Mouse (Mus musculus) hindbrain, embryonic 16.5 days (tissue): ENCODE results near the gene Zfp428. TPM values are rescaled to one million over a fixed set of nuclear protein-coding genes. Genes with fewer than 3 reads are reported as not detected.
A peak's percentile ranks its signal among the peaks of the same experiment; 100 is the strongest.

Experiments
- ATAC-seq: fragments of 200-750 bp; cut with Nextera tagmentation; 2 replicates; pipeline ENCODE4 v1.8.0; 2017; ENCODE audit warnings: moderate TSS enrichment, moderate library complexity
- H3K27ac ChIP-seq: fragments of 300-500 bp; sonication (generic); 2 replicates; pipeline ENCODE4 v1.5.1; 2014; ENCODE audit warnings: low read depth, mild to moderate bottlenecking, control low read depth, low read length, moderate library complexity
- H3K27me3 ChIP-seq: fragments of 300-500 bp; sonication (generic); replicated peaks from 2 replicates; pipeline ENCODE4 v1.6.1; 2014; ENCODE audit warnings: low read length; ENCODE audit not compliant: control insufficient read depth, insufficient read depth
- H3K36me3 ChIP-seq: fragments of 300-500 bp; sonication (generic); 2 replicates; pipeline ENCODE4 v1.6.1; 2014; ENCODE audit warnings: mild to moderate bottlenecking, low read length, moderate library complexity, mixed read lengths; ENCODE audit not compliant: control insufficient read depth, insufficient read depth
- H3K4me1 ChIP-seq: fragments of 300-500 bp; sonication (generic); 2 replicates; pipeline ENCODE4 v1.6.1; 2014; ENCODE audit warnings: low read depth, low read length; ENCODE audit not compliant: control insufficient read depth, insufficient read depth
- H3K4me2 ChIP-seq: fragments of 300-500 bp; sonication (generic); 2 replicates; pipeline ENCODE4 v1.6.1; 2014; ENCODE audit warnings: mild to moderate bottlenecking, low read length, control low read depth, moderate library complexity
- H3K4me3 ChIP-seq: fragments of 300-500 bp; sonication (generic); 2 replicates; pipeline ENCODE4 v1.5.1; 2014; ENCODE audit warnings: mild to moderate bottlenecking, low read length, control low read depth, moderate library complexity
- H3K9ac ChIP-seq: fragments of 300-500 bp; sonication (generic); 2 replicates; pipeline ENCODE4 v1.6.1; 2014; ENCODE audit warnings: low read depth, mild to moderate bottlenecking, control low read depth, low read length, moderate library complexity
- H3K9me3 ChIP-seq: fragments of 300-500 bp; sonication (generic); 2 replicates; pipeline ENCODE4 v1.6.1; 2014; ENCODE audit warnings: mild to moderate bottlenecking, low read length, moderate library complexity; ENCODE audit not compliant: control insufficient read depth
- WGBS: fragments of 180-500 bp; shearing (Covaris S2); extraction: QIAGEN DNeasy Blood & Tissue Kit; methylation state at CpG from one replicate; pipeline ENCODE4 v1.1.7; 2014; 5-methylcytosine and 5-hydroxymethylcytosine counted together
- polyA plus RNA-seq: library from polyadenylated mRNA; unstranded; fragments of >200 nt; fragmentation: Nextera tagmentation; extraction: Ambion mirVana; gene quantifications from 2 replicates; pipeline ENCODE4 v1.2.1, GENCODE M21; 2015

Gene Zfp428
- polyA plus RNA-seq, 1 experiment from 2014 or later = 272 TPM

GRCm38 (mm10) chr7:24524978-24525377, 18.2 kb downstream of the Zfp428 start:
- Histone ChIP-seq H3K4me3 (no peak overlapping the region), H3K4me2 (no peak overlapping the region), H3K36me3 (no peaks in the 10 kb centered on the region), H3K4me1 (peaks cover 7% of the 10 kb centered on the region), H3K27me3 (no peaks in the 10 kb centered on the region), H3K9ac (no peak overlapping the region), H3K9me3 (no peaks in the 10 kb centered on the region), H3K27ac (no peak overlapping the region)
- 83% methylated on average over 6 of the region's 6 CpGs for WGBS
- ATAC-seq = no peak

DNA sequence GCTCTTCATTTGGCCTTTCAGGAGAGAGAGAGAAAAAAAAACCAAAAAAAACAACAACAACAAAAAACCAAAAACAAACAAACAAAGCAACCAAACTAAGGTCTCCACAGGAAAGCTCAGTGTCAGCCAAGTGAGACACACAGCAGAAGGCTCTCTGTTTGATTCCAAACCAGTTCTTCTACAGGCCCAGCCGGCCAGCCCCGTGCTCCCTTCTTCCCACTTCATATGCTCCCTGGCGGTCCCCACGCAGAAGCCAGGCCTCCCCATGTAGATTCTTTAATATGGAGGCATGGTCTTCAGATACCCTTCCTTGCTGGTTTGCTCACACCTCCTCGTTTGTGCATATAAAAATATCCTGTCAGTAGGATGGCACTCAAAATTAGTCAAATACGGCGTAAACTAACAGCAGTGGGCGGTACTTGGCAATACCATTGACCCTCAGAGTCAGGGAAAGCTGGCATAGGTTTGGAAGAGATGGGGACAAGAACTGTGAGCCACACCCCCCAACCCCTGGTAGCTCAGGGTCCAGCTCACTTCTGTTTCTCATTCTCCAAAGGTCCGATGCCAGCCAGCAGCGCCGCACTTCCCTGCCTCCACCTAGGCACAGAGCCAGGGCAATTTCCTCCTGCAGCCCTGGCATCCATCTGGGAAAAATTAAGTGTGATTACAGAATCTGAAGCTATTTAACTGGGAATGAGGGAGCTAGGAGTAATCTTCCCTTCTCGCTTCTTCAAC, 19.0 kb downstream of the Zfp428 start:
- 78% methylated on average over 12 of the region's 12 CpGs for WGBS
- H3K9ac ChIP-seq = no peak overlapping the region

GRCm38 (mm10) chr7:24528861-24529260, 22.1 kb downstream of the Zfp428 start:
- no peak overlapping the region for H3K9ac ChIP-seq
- H3K4me2 ChIP-seq = no peak overlapping the region
- ATAC-seq = no peak
- peaks cover 13% of the 10 kb centered on the region for H3K36me3 ChIP-seq
- no peak overlapping the region for H3K27ac ChIP-seq
- no peaks in the 10 kb centered on the region for H3K27me3 ChIP-seq
- H3K4me1 ChIP-seq = peaks cover 26% of the 10 kb centered on the region
- no peaks in the 10 kb centered on the region for H3K9me3 ChIP-seq
- 94% methylated on average over 11 of the region's 11 CpGs for WGBS
- no peak overlapping the region for H3K4me3 ChIP-seq

More for the DNA sequence above, 19.0 kb downstream of the Zfp428 start:
- Histone ChIP-seq H3K4me3 (no peak overlapping the region), H3K27ac (no peak overlapping the region), H3K36me3 (no peaks in the 10 kb centered on the region), H3K27me3 (no peaks in the 10 kb centered on the region), H3K4me1 (peaks cover 7% of the 10 kb centered on the region), H3K9me3 (no peaks in the 10 kb centered on the region), H3K4me2 (no peak overlapping the region)
- no peak for ATAC-seq

DNA sequence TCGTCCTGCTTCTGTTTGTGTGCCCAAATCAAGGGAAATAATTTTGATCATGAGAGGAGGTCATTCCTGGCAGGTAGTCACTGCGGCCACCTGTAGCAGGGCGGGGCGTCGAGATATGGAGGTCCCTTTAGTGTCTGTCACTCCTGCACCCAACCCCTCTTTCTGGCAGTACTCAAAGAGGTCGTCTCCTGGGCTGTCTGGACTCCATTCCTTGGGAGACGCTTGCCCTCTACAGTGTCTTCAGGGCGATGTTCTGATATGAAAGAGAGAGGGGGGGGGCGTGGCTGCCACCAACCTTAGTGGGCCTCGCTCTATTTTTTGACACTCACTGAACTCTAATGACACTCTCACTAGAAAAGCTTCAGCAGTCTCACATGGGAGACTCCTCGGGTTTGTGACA, 22.8 kb downstream of the Zfp428 start:
- no peaks in the 10 kb centered on the region for H3K27me3 ChIP-seq
- H3K36me3 ChIP-seq = peaks cover 20% of the 10 kb centered on the region
- H3K9ac ChIP-seq = peak overlapping the region; percentile 83
- H3K9me3 ChIP-seq = no peaks in the 10 kb centered on the region
- peak overlapping the region; percentile 77 for H3K4me3 ChIP-seq
- H3K4me1 ChIP-seq = peaks cover 32% of the 10 kb centered on the region
- WGBS = 68% methylated on average over 10 of the region's 11 CpGs
- peak overlapping the region; percentile 93 for H3K27ac ChIP-seq
- ATAC-seq = no peak
- H3K4me2 ChIP-seq = peak overlapping the region; percentile 89

GRCm38 (mm10) chr7:24530062-24530931, 23.5 kb downstream of the Zfp428 start, which contains the start of gene Irgq:
Irgq (plus strand) TSS chr7:24530689.
- peak within 1 kb of the TSS; percentile 77 for H3K4me3 ChIP-seq
- H3K9me3 ChIP-seq = no peaks in the 10 kb centered on the region
- H3K27me3 ChIP-seq = no peaks in the 10 kb centered on the region
- peak within 1 kb of the TSS; percentile 89 for H3K4me2 ChIP-seq
- under 1% methylated on average over 44 of the region's 44 CpGs for WGBS
- peak; percentile 96 for ATAC-seq
- H3K27ac ChIP-seq = peak within 1 kb of the TSS; percentile 93
- peak within 1 kb of the TSS; percentile 83 for H3K9ac ChIP-seq
- peaks cover 33% of the 10 kb centered on the region for H3K4me1 ChIP-seq
- H3K36me3 ChIP-seq = peaks cover 22% of the 10 kb centered on the region

DNA sequence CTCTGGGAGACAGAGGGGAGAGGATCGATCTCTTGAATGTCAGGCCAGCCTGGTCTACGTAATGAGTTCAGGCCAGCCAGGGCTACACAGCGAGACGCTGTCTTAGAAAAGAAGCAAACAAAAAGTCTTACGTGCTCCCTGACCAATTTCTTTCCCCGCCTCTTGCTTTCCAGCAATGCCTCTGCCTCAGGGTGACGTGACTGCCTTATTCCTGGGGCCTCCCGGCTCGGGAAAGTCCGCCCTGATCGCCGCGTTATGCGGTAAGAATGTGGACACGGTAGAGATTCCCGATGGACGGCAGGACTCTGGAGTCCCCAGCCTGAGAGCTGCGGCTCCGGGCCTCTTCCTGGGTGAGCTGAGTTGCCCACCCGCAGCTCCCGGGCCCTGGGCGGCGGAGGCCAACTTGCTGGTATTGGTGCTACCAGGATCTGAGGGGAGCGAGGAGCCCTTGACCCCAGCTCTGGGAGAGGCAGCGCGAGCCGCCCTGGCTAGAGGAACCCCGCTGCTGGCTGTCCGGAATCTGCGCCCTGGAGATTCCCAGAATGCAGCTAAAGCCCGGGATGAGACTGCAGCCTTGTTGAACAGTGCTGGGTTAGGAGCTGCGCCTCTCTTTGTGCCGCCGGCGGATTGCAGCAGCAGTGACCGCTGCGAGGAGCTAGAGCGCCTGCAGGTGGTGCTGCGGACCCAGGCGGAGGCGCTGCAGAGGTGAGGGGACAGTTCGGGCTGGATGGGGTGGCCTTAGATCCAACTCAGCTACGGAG, 24.6 kb downstream of the Zfp428 start:
- H3K9me3 ChIP-seq = no peaks in the 10 kb centered on the region
- peaks cover 33% of the 10 kb centered on the region for H3K4me1 ChIP-seq
- H3K9ac ChIP-seq = peak overlapping the region; percentile 83
- peak overlapping the region; percentile 77 for H3K4me3 ChIP-seq
- H3K4me2 ChIP-seq = peak overlapping the region; percentile 89
- no peaks in the 10 kb centered on the region for H3K27me3 ChIP-seq
- H3K27ac ChIP-seq = peak overlapping the region; percentile 80
- peak; percentile 60 for ATAC-seq
- WGBS = under 1% methylated on average over 43 of the region's 43 CpGs
- peaks cover 29% of the 10 kb centered on the region for H3K36me3 ChIP-seq

- no peak for ATAC-seq
- Histone ChIP-seq H3K27ac (no peak overlapping the region), H3K9ac (no peak overlapping the region), H3K4me3 (no peak overlapping the region), H3K36me3 (peaks cover 29% of the 10 kb centered on the region), H3K27me3 (no peaks in the 10 kb centered on the region), H3K9me3 (no peaks in the 10 kb centered on the region), H3K4me1 (peaks cover 33% of the 10 kb centered on the region), H3K4me2 (no peak overlapping the region)
- 65% methylated on average over 27 of the region's 28 CpGs for WGBS
Measured at GRCm38 (mm10) chr7:24533031-24533571, 26.3 kb downstream of the Zfp428 start.

DNA sequence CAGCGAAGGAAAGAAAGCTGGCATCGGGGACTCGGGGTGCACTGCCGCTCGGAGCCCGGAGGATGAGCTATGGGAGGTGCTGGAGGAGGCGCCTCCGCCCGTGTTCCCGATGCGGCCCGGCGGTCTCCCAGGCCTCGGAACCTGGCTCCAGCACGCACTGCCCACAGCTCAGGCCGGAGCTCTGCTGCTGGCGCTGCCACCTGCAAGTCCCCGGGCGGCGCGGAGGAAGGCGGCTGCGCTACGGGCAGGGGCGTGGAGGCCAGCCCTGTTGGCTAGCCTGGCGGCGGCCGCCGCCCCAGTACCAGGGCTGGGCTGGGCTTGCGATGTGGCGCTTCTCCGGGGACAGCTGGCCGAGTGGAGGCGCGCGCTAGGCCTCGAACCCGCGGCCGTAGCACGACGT, 27.0 kb downstream of the Zfp428 start:
- H3K4me2 ChIP-seq = peak overlapping the region; percentile 37
- peak overlapping the region; percentile 43; the same call in 1 of the 2 replicates for H3K9ac ChIP-seq
- no peaks in the 10 kb centered on the region for H3K27me3 ChIP-seq
- H3K4me1 ChIP-seq = peaks cover 33% of the 10 kb centered on the region
- H3K9me3 ChIP-seq = no peaks in the 10 kb centered on the region
- WGBS = 28% methylated on average over 42 of the region's 42 CpGs
- peak overlapping the region; percentile 8 for H3K4me3 ChIP-seq
- no peak for ATAC-seq
- peaks cover 29% of the 10 kb centered on the region for H3K36me3 ChIP-seq
- H3K27ac ChIP-seq = no peak overlapping the region
